Mouse (Mus musculus) small intestine, adult 2 months (tissue): ENCODE results near the gene Kcnab2. TPM values are rescaled to one million over a fixed set of nuclear protein-coding genes. Genes with fewer than 3 reads are reported as not detected.

Source experiments
- H3K27ac ChIP-seq: fragments of 200-500 bp; 2 replicates; pipeline ENCODE4 v1.5.1; 2012; ENCODE audit warnings: low read depth, low read length, control low read depth, inconsistent platforms; ENCODE audit not compliant: insufficient read depth
- H3K27me3 ChIP-seq: fragments of 200-500 bp; 2 replicates; pipeline ENCODE4 v1.6.1; 2012; ENCODE audit warnings: mild to moderate bottlenecking, moderate library complexity, low read length, inconsistent platforms; ENCODE audit not compliant: control insufficient read depth, insufficient read depth
- H3K36me3 ChIP-seq: fragments of 200-500 bp; 2 replicates; pipeline ENCODE4 v1.6.1; 2012; ENCODE audit warnings: mild to moderate bottlenecking, low read length, control low read depth, inconsistent platforms; ENCODE audit not compliant: control insufficient read depth, insufficient read depth
- H3K4me1 ChIP-seq: fragments of 200-500 bp; 2 replicates; pipeline ENCODE4 v1.6.1; 2012; ENCODE audit warnings: low read length, inconsistent platforms, mixed read lengths; ENCODE audit not compliant: control insufficient read depth, insufficient read depth, insufficient read length
- H3K4me3 ChIP-seq: fragments of 200-500 bp; 2 replicates; pipeline ENCODE4 v1.5.1; 2012; ENCODE audit warnings: low read depth, mild to moderate bottlenecking, control low read depth, inconsistent platforms, low read length, moderate library complexity
- CTCF ChIP-seq: fragments of 200-500 bp; IDR thresholded peaks from 2 replicates; pipeline ENCODE4 v1.5.1; 2012; ENCODE audit warnings: low read depth, mild to moderate bottlenecking, control low read depth, inconsistent platforms, low read length, moderate library complexity, mixed read lengths; ENCODE audit not compliant: insufficient replicate concordance, insufficient read length; ENCODE audit errors: extremely low read depth
- POLR2A ChIP-seq: fragments of 200-500 bp; IDR thresholded peaks from 2 replicates; pipeline ENCODE4 v1.6.1; 2012; ENCODE audit warnings: low read depth, mild to moderate bottlenecking, control low read depth, inconsistent platforms, low read length, moderate library complexity
- WGBS: fragments of 180-500 bp; shearing (Covaris S2); methylation state at CpG from one replicate; pipeline ENCODE4 v1.1.7; 2018; 5-methylcytosine and 5-hydroxymethylcytosine counted together
- polyA plus RNA-seq: library from polyadenylated mRNA; depleted of rRNA; stranded (reverse); fragments of >200 nt; gene quantifications from 2 replicates; pipeline ENCODE4 v1.2.3, GENCODE M21; 2012

The Kcnab2 gene
- polyA plus RNA-seq, 1 experiment, result 4.3 TPM

DNA sequence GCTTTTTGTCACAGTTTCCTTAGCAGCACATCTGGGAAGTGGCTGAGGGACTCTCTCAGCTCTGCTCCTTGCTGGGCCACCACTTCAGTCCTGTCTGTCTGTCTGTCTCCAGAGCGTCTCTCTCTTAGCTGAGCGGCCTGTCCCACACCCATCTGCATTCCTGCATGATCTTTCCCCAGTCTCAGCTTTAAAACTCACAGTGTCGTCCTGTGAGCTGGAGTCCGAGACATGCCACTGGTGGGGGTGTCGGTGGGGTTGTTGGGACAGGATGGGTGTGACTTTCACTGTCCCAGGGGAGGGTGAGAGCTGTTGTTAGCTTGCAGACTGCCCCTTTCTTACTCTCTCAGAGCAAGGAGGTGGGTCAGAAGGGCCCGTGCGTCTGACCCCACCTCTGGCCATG is 122.0 kb downstream of the Kcnab2 start:
- 75% methylated on average over 7 of the region's 7 CpGs for WGBS
- no peak overlapping the region for H3K27ac ChIP-seq
- no peaks in the 10 kb centered on the region for H3K27me3 ChIP-seq
- H3K36me3 ChIP-seq, result no peaks in the 10 kb centered on the region
- peaks cover 11% of the 10 kb centered on the region for H3K4me1 ChIP-seq
- no peak for TF ChIP-seq POLR2A
- TF ChIP-seq CTCF, result no peak
- H3K4me3 ChIP-seq, result no peak overlapping the region

DNA sequence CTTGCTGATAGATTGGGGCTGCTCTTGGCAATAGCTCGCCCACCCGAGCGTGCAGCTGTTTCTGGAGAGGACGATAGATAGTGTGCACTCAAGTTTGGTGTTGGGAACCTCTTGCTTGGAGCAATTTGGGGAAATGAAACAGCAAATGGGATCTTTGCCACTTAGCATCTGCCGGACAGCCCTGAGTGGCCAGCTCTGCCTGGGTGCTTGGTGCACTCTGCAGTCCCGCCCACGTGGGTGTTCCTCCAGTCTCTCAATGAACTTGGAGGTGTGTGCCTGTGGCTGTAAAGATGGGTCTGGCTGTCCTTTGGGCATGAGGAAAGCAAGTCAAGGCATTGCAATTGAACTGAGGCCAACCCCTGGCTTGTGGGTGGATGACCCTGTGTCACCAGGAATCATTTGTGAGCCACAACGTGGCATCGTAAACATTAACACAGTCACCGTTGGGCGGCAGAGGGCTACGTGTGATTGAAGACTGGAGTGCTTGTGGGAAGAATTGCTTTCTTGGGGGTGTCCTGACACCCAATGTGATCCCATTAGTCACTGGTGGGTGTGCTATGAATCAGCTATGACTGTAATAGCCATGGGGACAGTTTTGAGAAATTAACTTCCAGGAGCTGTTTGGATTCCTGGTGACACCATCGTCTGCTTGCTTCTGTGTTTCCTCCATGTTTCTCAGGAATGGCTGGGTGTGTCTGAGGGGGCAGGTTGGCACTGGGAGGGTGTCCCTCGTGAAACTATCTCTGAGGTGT is 123.6 kb downstream of the Kcnab2 start:
- 65% methylated on average over 14 of the region's 14 CpGs for WGBS
- Histone ChIP-seq H3K27me3 (no peaks in the 10 kb centered on the region), H3K27ac (no peak overlapping the region), H3K4me3 (no peak overlapping the region), H3K4me1 (peaks cover 14% of the 10 kb centered on the region), H3K36me3 (no peaks in the 10 kb centered on the region)
- TF ChIP-seq POLR2A (no peak), CTCF (no peak)

DNA sequence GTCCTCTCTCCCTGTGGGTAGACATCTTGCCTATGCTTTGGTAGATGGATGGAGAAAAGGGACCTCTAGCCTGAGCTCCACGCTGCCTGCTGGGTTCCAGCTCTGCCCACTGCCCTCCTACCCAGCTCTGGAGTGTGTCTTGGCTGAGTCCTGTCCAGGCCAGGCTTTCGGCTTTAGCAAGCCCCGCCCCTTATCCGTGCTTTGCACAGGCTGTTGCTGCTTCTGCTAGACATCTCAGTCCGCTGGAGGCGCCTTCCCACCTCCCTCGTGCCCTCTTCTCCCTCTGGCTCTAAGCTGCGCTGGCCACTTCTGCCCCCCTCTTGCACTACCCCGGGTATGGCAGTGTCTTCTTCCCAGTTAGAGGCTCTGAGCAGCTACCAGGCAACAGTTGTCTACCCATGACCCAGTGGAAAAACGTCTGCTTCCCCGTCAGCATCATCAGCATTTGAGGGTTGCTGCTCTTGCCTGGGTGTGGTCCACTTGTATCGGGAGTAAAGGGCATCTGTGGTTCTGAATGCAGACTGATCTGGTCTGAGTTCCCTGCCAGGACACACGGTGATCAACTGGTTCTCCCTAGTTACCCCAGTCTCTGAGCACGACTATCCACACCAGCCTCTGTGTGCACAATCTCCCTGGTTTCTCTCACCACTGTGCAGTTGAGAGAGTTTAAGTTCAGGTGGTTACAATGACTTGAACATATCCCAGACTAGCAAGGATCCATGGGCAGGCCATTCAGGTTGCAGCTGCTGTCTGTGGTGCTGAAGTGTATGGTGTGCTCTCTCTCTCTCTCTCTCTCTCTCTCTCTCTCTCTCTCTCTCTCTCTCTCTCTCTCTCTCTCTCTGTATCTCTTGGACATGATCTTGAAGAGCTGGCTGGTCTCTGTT is 126.0 kb downstream of the Kcnab2 start:
- WGBS, result 12% methylated on average over 14 of the region's 14 CpGs
- TF ChIP-seq POLR2A (no peak), CTCF (no peak)
- Histone ChIP-seq H3K4me3 (no peak overlapping the region), H3K36me3 (no peaks in the 10 kb centered on the region), H3K27ac (peak overlapping the region; percentile 45; the same call in 1 of the 2 replicates), H3K27me3 (no peaks in the 10 kb centered on the region), H3K4me1 (peaks cover 14% of the 10 kb centered on the region)

DNA sequence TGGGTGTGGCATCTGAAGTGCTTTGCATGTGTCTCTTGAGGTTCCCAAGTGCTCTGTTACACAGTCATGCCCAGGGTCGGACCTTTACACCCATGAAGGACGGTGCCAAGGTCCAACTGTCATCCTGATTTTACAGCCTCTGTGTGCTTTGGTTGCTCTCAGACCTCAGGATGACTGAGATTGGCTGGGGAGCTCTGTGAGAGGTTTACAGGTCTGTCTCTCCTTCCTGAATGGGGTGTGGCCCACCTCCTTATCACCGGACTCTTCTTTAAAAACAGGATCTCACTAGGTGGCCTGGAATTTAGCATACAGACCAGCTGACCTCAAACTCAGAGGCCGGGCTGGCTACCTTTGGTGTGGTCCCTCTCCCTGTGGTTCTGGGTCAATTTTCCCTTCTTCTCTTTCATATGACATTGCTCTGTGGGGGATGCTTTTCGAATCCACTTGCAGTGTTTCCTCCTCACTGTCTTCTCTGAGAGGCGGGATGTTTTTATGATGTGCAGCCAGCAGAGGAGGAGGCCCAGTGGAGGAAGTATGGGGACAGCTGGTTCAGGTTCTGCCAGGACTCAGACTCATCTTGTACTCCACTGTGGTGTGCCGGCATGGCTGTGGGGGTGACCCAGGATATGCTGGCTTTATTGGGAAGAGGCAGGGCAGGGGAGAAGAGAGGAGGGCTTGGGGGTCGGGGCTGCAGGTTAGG is 126.8 kb downstream of the Kcnab2 start:
- Histone ChIP-seq H3K27me3 (no peaks in the 10 kb centered on the region), H3K36me3 (no peaks in the 10 kb centered on the region), H3K4me1 (peaks cover 14% of the 10 kb centered on the region), H3K27ac (peak overlapping the region; percentile 45), H3K4me3 (no peak overlapping the region)
- 19% methylated on average over 8 of the region's 8 CpGs for WGBS
- TF ChIP-seq CTCF (no peak), POLR2A (no peak)

DNA sequence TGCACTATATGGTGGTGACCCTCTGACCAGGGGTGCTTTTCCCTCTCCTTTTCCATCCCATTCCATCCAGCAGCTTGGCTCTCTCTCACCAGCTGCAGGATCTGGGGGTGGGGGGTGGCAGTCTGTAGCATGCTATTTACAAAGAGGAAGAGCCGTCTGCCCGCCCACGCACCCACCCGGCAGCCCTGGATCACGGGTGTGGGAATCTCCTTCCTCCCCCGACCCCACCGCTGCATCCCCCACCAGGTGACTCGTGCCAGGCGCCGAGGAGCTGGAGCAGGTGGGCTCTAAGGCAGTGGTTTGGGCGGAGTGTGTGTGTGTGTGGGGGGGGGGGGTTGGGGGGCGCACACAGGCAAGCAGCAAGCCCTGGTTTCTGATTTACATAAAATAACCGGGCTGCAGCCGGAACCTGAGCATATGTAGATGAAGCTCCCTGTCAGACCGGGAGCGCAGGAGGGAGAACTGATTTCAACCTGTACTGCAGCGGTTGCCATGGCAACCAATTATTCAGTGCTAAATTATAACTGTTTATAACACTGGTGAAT is 127.8 kb downstream of the Kcnab2 start:
- no peak for TF ChIP-seq POLR2A
- TF ChIP-seq CTCF, result no peak
- Histone ChIP-seq H3K27ac (no peak overlapping the region), H3K4me3 (no peak overlapping the region), H3K36me3 (no peaks in the 10 kb centered on the region), H3K27me3 (no peaks in the 10 kb centered on the region), H3K4me1 (peaks cover 21% of the 10 kb centered on the region)
- 2% methylated on average over 17 of the region's 17 CpGs for WGBS

DNA sequence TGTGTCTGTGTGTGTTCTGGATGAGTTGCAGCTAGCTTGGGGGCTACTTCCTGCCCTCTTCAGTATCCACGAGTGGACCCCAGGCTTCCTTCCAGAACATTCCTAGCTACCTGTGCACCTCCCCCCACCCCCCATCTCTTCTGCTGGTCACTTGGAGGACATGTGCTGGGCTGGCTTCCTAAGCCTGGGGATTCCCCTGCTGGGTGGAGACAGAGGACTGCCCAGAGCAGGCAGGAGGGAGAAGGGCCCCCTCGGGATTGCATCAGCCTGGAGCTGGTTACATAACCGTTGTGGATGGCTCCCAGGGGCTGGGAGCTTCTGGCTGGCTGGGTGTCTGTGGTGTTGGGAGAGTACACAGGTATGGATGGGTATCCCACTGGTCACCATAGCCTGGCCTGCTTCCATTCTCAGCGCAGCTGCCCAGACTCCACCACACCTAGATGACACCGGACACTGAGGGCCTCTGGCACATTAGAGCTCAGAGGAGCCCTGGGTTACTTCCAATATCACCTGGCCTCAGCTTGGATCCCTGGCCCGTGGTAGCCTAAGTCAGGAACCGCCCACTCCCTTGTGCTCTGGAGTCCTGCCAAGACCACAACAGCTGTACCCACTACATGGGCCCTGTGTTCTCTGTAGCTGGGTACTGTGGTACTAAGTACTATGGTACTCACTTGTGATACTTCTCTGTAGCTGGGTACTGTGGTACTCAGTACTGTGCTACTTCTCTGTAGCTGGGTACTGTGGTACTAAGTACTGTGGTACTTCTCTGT is 132.4 kb downstream of the Kcnab2 start:
- H3K4me3 ChIP-seq, result no peak overlapping the region
- H3K27me3 ChIP-seq, result no peaks in the 10 kb centered on the region; the same call in 1 of the 2 replicates
- no peak overlapping the region for H3K27ac ChIP-seq
- TF ChIP-seq POLR2A, result no peak
- no peak for TF ChIP-seq CTCF
- H3K4me1 ChIP-seq, result peaks cover 20% of the 10 kb centered on the region
- 33% methylated on average over 7 of the region's 7 CpGs for WGBS
- H3K36me3 ChIP-seq, result no peaks in the 10 kb centered on the region
